Mouse (Mus musculus) erythroblast, embryonic 14.5 days (primary cell): ENCODE results near the gene Sh3bgrl.

ENCODE experiments used
- GATA1 ChIP-seq: IDR thresholded peaks from 2 replicates; pipeline ENCODE4 v1.6.1; 2012; ENCODE audit warnings: low read length, inconsistent platforms, mixed read lengths
- TAL1 ChIP-seq: IDR thresholded peaks from 3 replicates; pipeline ENCODE4 v1.6.1; 2012; ENCODE audit warnings: low read length, inconsistent platforms, mixed read lengths

GRCm38 (mm10) chrX:109145779-109146178 lies 50.6 kb downstream of the Sh3bgrl start:
- TF ChIP-seq TAL1 (no peak), GATA1 (no peak)
